Mouse (Mus musculus) embryonic facial prominence, embryonic 10.5 days (tissue): Measurements from ENCODE around the gene Lsm7. TPM values are rescaled to one million over a fixed set of nuclear protein-coding genes. Genes with fewer than 3 reads are reported as not detected.

Experiments used
- DNase-seq: peaks from one replicate; pipeline ENCODE4 v3.0.0-alpha.2; 2017; ENCODE audit warnings: low spot score
- H3K27ac ChIP-seq: fragments of 300-500 bp; sonication (generic); replicated peaks from 2 replicates; pipeline ENCODE4 v1.5.1; 2016; ENCODE audit warnings: mild to moderate bottlenecking
- H3K27me3 ChIP-seq: fragments of 300-500 bp; sonication (generic); replicated peaks from 2 replicates; pipeline ENCODE4 v1.6.1; 2016; ENCODE audit warnings: low read depth, mild to moderate bottlenecking; ENCODE audit not compliant: poor library complexity, severe bottlenecking
- H3K36me3 ChIP-seq: fragments of 300-500 bp; sonication (generic); replicated peaks from 2 replicates; pipeline ENCODE4 v1.6.1; 2016; ENCODE audit warnings: mild to moderate bottlenecking, moderate library complexity
- H3K4me1 ChIP-seq: fragments of 300-500 bp; sonication (generic); 2 replicates; pipeline ENCODE4 v1.6.1; 2016
- H3K4me3 ChIP-seq: fragments of 300-500 bp; sonication (generic); 2 replicates; pipeline ENCODE4 v1.5.1; 2016; ENCODE audit warnings: mild to moderate bottlenecking, moderate library complexity
- H3K9me3 ChIP-seq: fragments of 300-500 bp; sonication (generic); 2 replicates; pipeline ENCODE4 v1.6.1; 2016; ENCODE audit warnings: mild to moderate bottlenecking
- WGBS: fragments of 180-500 bp; shearing (Covaris S2); methylation state at CpG from one replicate; pipeline ENCODE4 v1.1.7; 2016; 5-methylcytosine and 5-hydroxymethylcytosine counted together
- polyA plus RNA-seq: library from polyadenylated mRNA; unstranded; fragments of >200 nt; fragmentation: Nextera tagmentation; extraction: Ambion mirVana; gene quantifications from 2 replicates; pipeline ENCODE4 v1.2.1, GENCODE M21; 2016

The Lsm7 gene
- polyA plus RNA-seq, 1 experiment from 2014 or later, result 364 TPM

- DNase-seq, result no peak
- Histone ChIP-seq H3K27me3 (peaks cover 8% of the 10 kb centered on the region; the same call in 1 of the 2 replicates), H3K9me3 (peaks cover 12% of the 10 kb centered on the region), H3K36me3 (peaks cover 33% of the 10 kb centered on the region), H3K4me1 (peaks cover 31% of the 10 kb centered on the region), H3K4me3 (peak overlapping the region; percentile 14; the same call in 1 of the 2 replicates), H3K27ac (no peak overlapping the region)
- WGBS, result 75% methylated on average over 24 of the region's 24 CpGs
Observed at GRCm38 (mm10) chr10:80896581-80897485, 41.8 kb upstream of the Lsm7 start.

GRCm38 (mm10) chr10:80895697-80896096 is 40.7 kb upstream of the Lsm7 start:
- WGBS, result 84% methylated on average over 6 of the region's 6 CpGs
- H3K4me1 ChIP-seq, result peaks cover 27% of the 10 kb centered on the region
- H3K4me3 ChIP-seq, result no peak overlapping the region
- no peak for DNase-seq
- H3K36me3 ChIP-seq, result peaks cover 28% of the 10 kb centered on the region
- no peak overlapping the region for H3K27ac ChIP-seq
- H3K27me3 ChIP-seq, result peaks cover 9% of the 10 kb centered on the region
- H3K9me3 ChIP-seq, result peaks cover 14% of the 10 kb centered on the region

- WGBS, result 87% methylated on average over 7 of the region's 7 CpGs
- Histone ChIP-seq H3K27ac (no peak overlapping the region), H3K9me3 (peaks cover 14% of the 10 kb centered on the region), H3K36me3 (peaks cover 28% of the 10 kb centered on the region), H3K4me3 (no peak overlapping the region), H3K27me3 (peaks cover 15% of the 10 kb centered on the region), H3K4me1 (peaks cover 27% of the 10 kb centered on the region)
- DNase-seq, result no peak
Observed at GRCm38 (mm10) chr10:80895100-80895499, 40.1 kb upstream of the Lsm7 start.

GRCm38 (mm10) chr10:80887181-80887580 is 32.2 kb upstream of the Lsm7 start:
- WGBS, result 83% methylated on average over 11 of the region's 11 CpGs
- Histone ChIP-seq H3K9me3 (peaks cover 5% of the 10 kb centered on the region; the same call in 1 of the 2 replicates), H3K27me3 (peaks cover 37% of the 10 kb centered on the region), H3K36me3 (no peaks in the 10 kb centered on the region), H3K4me1 (no peaks in the 10 kb centered on the region), H3K27ac (no peak overlapping the region), H3K4me3 (no peak overlapping the region)
- DNase-seq, result no peak

GRCm38 (mm10) chr10:80881301-80881700 is 26.3 kb upstream of the Lsm7 start:
- H3K36me3 ChIP-seq, result no peaks in the 10 kb centered on the region
- DNase-seq, result peak; percentile 84
- no peak overlapping the region for H3K27ac ChIP-seq
- H3K4me1 ChIP-seq, result peaks cover 5% of the 10 kb centered on the region
- no peaks in the 10 kb centered on the region for H3K27me3 ChIP-seq
- no peaks in the 10 kb centered on the region for H3K9me3 ChIP-seq
- 26% methylated on average over 10 of the region's 10 CpGs for WGBS
- H3K4me3 ChIP-seq, result no peak overlapping the region

GRCm38 (mm10) chr10:80880901-80881300 is 25.9 kb upstream of the Lsm7 start:
- Histone ChIP-seq H3K9me3 (no peaks in the 10 kb centered on the region), H3K36me3 (no peaks in the 10 kb centered on the region), H3K27ac (no peak overlapping the region), H3K4me3 (no peak overlapping the region), H3K27me3 (no peaks in the 10 kb centered on the region), H3K4me1 (peaks cover 5% of the 10 kb centered on the region)
- WGBS, result 74% methylated on average over 2 of the region's 2 CpGs
- no peak for DNase-seq

GRCm38 (mm10) chr10:80880131-80880641 is 25.2 kb upstream of the Lsm7 start:
- WGBS, result 20% methylated on average over 5 of the region's 5 CpGs
- no peak overlapping the region for H3K4me3 ChIP-seq
- H3K36me3 ChIP-seq, result no peaks in the 10 kb centered on the region
- H3K4me1 ChIP-seq, result peaks cover 5% of the 10 kb centered on the region
- DNase-seq, result peak; percentile 77
- no peaks in the 10 kb centered on the region for H3K27me3 ChIP-seq
- H3K27ac ChIP-seq, result no peak overlapping the region
- no peaks in the 10 kb centered on the region for H3K9me3 ChIP-seq

GRCm38 (mm10) chr10:80876594-80876993 is 21.6 kb upstream of the Lsm7 start:
- H3K27me3 ChIP-seq, result peaks cover 3% of the 10 kb centered on the region; the same call in 1 of the 2 replicates
- no peaks in the 10 kb centered on the region for H3K9me3 ChIP-seq
- WGBS, result 24% methylated on average over 3 of the region's 3 CpGs
- DNase-seq, result no peak
- H3K4me3 ChIP-seq, result no peak overlapping the region
- peaks cover 5% of the 10 kb centered on the region for H3K4me1 ChIP-seq
- no peak overlapping the region for H3K27ac ChIP-seq
- H3K36me3 ChIP-seq, result no peaks in the 10 kb centered on the region

- H3K27ac ChIP-seq, result no peak overlapping the region
- H3K27me3 ChIP-seq, result peaks cover 8% of the 10 kb centered on the region; the same call in 1 of the 2 replicates
- H3K4me1 ChIP-seq, result peaks cover 5% of the 10 kb centered on the region
- no peak overlapping the region for H3K4me3 ChIP-seq
- DNase-seq, result peak; percentile 58
- WGBS, result 28% methylated on average over 5 of the region's 5 CpGs
- no peaks in the 10 kb centered on the region for H3K36me3 ChIP-seq
- no peaks in the 10 kb centered on the region for H3K9me3 ChIP-seq
Observed at GRCm38 (mm10) chr10:80876028-80876427, 21.0 kb upstream of the Lsm7 start.

- no peak overlapping the region for H3K27ac ChIP-seq
- no peaks in the 10 kb centered on the region for H3K9me3 ChIP-seq
- WGBS, result 82% methylated on average over 9 of the region's 9 CpGs
- DNase-seq, result no peak
- peaks cover 8% of the 10 kb centered on the region; the same call in 1 of the 2 replicates for H3K27me3 ChIP-seq
- no peak overlapping the region for H3K4me3 ChIP-seq
- H3K36me3 ChIP-seq, result no peaks in the 10 kb centered on the region
- peaks cover 5% of the 10 kb centered on the region for H3K4me1 ChIP-seq
Observed at GRCm38 (mm10) chr10:80874035-80874434, 19.0 kb upstream of the Lsm7 start.

GRCm38 (mm10) chr10:80871581-80871980 is 16.6 kb upstream of the Lsm7 start, which contains the start of gene Tmprss9:
Gene Tmprss9 (plus strand): TSS chr10:80871848.
- no peak for DNase-seq
- WGBS, result 36% methylated on average over 9 of the region's 9 CpGs
- peaks cover 8% of the 10 kb centered on the region; the same call in 1 of the 2 replicates for H3K27me3 ChIP-seq
- H3K9me3 ChIP-seq, result no peaks in the 10 kb centered on the region
- no peak within 1 kb of the TSS for H3K4me3 ChIP-seq
- H3K36me3 ChIP-seq, result peaks cover 22% of the 10 kb centered on the region
- no peak within 1 kb of the TSS for H3K27ac ChIP-seq
- peaks cover 2% of the 10 kb centered on the region for H3K4me1 ChIP-seq

- H3K4me1 ChIP-seq, result no peaks in the 10 kb centered on the region
- no peak for DNase-seq
- H3K27ac ChIP-seq, result no peak overlapping the region
- no peak overlapping the region for H3K4me3 ChIP-seq
- peaks cover 28% of the 10 kb centered on the region for H3K36me3 ChIP-seq
- WGBS, result 87% methylated on average over 4 of the region's 6 CpGs
- H3K27me3 ChIP-seq, result peaks cover 8% of the 10 kb centered on the region; the same call in 1 of the 2 replicates
- H3K9me3 ChIP-seq, result no peaks in the 10 kb centered on the region
Observed at GRCm38 (mm10) chr10:80870993-80871392, 16.0 kb upstream of the Lsm7 start.

GRCm38 (mm10) chr10:80864446-80864845 is 9.4 kb upstream of the Lsm7 start:
- Histone ChIP-seq H3K4me3 (no peak overlapping the region), H3K27ac (no peak overlapping the region), H3K36me3 (peaks cover 77% of the 10 kb centered on the region), H3K4me1 (no peaks in the 10 kb centered on the region), H3K9me3 (no peaks in the 10 kb centered on the region), H3K27me3 (no peaks in the 10 kb centered on the region)
- WGBS, result 93% methylated on average over 16 of the region's 16 CpGs
- DNase-seq, result no peak
